Mouse (Mus musculus): Measurements from ENCODE around the gene AI597479. TPM values are rescaled to one million over a fixed set of nuclear protein-coding genes. Genes with fewer than 3 reads are reported as not detected.

Gene AI597479
- total RNA-seq, 1 experiment from 2014 or later = 11.9 TPM

DNA sequence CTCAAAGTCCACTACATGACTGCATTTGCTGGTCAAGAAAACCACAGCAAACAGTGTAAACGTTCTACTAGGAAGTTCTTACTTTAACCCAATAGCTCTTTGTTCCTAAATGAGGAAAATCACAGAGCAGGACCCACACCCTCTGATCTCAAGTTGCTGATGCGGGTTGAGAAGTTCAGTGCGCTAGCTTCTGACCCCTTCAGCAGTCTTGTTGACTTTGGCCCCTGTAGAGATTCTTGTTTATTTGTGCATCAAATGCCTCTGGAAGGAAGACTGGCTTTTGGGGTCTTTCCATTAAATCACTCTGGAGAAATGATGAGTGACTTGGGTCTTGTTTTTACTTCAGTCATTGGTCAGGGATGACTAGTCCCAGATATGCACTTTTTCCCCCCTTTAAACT, 51.7 kb downstream of the AI597479 start:
- ATAC-seq (replicated peaks; ENCODE audit: insufficient number of reproducible peaks, low FRiP score, low TSS enrichment, poor library complexity, severe bottlenecking) = no peak

DNA sequence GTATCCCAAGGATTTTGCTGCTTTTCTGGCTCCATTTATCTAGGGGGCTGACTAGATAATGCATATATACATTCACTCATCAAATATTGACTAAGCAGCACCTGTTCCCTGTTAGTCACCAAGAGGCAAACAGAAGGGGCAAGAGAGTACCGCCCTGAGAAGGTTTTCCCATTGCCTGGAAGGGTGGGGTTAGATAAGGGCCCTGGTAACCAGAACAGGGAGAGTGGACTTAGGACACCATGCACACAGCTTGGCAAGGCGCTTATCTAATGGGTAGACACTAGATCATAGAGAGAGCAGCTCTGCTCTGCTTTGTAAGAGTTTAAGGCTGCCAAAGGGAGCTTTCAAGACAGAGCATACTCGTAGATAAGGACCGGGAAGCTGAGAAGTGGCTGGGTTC, 54.1 kb downstream of the AI597479 start:
- no peak for ATAC-seq (replicated peaks; ENCODE audit: insufficient number of reproducible peaks, low FRiP score, low TSS enrichment, poor library complexity, severe bottlenecking)

DNA sequence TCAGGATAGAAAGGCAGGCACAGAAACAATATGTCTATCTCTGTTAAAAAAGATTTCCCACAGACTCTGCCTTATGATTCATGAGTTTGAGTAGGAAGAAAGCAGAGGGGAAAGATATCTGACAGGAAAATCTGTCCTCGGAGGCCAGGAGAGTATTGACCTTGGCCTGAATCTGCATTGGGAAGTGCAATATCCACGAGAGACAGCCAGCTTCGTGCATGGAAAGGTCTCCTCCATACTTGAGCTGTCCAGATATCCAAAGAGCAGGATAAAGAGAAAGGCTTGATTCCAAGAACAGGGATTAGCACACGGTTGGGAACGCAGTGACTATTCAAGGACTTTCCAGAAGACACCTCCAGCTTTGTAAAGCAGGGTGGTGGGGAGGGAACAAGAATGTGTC, 55.0 kb downstream of the AI597479 start:
- no peak for ATAC-seq (replicated peaks; ENCODE audit: insufficient number of reproducible peaks, low FRiP score, low TSS enrichment, poor library complexity, severe bottlenecking)

DNA sequence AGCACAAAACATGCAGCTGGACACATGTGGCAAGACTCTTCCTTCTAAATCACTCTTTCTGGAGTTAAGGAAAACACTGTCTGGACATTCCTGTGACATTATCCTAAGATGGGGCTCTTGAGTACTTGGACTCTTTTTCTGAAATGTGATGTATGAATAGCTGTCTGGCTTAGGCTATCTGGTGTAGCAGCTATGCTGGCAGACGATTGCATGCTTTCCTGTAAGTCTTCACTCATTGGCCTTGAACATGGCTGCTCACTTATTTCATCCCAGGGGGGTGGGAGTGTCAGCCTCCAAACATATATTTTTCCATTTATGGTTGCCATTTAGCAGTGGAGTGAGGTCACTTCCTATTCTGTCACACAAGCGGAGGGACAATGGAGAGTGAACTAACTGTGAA, 56.0 kb downstream of the AI597479 start:
- no peak for ATAC-seq (replicated peaks; ENCODE audit: insufficient number of reproducible peaks, low FRiP score, low TSS enrichment, poor library complexity, severe bottlenecking)

DNA sequence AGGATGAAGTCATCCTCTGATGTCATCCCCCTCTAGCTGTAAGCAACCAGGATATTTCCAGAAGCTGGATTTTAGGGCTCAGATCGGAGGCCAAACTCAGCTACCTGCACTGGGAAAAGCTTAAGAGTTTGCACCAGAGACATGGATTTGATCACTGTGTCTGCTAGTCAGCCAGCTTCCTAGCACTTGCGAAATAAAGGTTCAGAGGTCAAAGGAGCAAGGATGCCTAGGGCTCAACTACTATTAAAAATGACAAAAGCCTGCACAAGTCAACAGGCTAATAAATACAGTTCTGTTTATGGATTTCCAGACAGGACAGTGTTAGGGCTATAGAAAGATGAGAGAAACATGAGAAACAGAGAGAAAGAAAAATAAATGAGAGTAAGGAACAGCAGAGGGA, 59.4 kb downstream of the AI597479 start:
- ATAC-seq (replicated peaks; ENCODE audit: insufficient number of reproducible peaks, low FRiP score, low TSS enrichment, poor library complexity, severe bottlenecking) = no peak

DNA sequence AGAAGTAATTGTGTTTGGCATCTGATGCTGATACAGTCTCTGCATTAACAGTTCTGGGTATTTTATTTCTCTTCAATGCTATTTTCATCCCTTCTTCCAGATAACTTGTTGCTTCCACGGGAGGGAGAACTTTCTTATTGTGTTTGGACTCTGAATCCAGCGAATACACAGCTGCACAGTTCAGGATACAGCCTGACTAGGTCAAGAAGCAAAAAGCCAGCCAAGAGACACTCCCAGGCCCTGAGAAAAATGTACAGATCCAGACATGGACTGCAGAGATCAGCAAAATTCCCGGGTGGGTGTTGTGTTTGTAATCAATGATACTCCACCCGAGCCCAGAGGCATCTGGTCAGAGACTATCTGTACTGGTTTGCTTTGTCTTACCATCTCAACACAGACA, 60.9 kb downstream of the AI597479 start:
- ATAC-seq (replicated peaks; ENCODE audit: insufficient number of reproducible peaks, low FRiP score, low TSS enrichment, poor library complexity, severe bottlenecking) = no peak

DNA sequence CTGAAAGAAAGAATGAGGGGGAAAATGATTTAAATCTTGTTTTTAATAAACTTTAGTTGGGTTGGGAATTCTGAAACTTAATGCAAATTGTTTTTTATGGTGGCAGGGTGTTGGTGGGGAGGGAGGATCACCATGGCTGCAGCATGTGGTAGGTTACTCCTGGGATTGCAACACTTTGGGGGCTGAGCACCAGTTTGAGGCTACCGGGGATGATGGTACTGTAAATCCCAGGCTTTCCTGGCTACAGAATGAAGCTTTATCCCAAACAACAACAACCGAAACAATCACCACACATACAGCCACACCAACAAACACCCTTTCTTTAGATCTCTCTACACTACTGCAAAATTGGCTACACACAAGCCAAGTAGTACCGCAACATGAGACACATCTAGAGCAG, 63.9 kb downstream of the AI597479 start:
- no peak for ATAC-seq (replicated peaks; ENCODE audit: insufficient number of reproducible peaks, low FRiP score, low TSS enrichment, poor library complexity, severe bottlenecking)

DNA sequence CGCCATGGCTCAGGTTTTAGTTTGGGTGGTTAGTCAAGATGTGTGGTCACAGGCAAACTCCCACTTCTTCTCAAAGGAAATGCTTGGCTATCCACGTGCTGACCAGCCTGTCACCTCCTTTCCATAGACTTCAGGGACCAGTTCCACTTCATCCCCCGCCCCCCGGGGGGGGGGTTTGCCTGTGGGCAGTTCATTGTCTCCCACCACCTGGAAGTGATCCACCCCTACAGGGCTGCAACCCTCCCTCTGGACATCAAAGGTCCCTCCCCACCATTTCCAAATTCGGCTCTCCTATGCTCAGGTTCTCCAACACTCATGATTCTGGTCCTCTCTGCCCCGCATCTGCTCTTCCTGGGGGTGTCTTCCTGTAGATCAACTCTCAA, 64.6 kb downstream of the AI597479 start:
- no peak for ATAC-seq (replicated peaks; ENCODE audit: insufficient number of reproducible peaks, low FRiP score, low TSS enrichment, poor library complexity, severe bottlenecking)

DNA sequence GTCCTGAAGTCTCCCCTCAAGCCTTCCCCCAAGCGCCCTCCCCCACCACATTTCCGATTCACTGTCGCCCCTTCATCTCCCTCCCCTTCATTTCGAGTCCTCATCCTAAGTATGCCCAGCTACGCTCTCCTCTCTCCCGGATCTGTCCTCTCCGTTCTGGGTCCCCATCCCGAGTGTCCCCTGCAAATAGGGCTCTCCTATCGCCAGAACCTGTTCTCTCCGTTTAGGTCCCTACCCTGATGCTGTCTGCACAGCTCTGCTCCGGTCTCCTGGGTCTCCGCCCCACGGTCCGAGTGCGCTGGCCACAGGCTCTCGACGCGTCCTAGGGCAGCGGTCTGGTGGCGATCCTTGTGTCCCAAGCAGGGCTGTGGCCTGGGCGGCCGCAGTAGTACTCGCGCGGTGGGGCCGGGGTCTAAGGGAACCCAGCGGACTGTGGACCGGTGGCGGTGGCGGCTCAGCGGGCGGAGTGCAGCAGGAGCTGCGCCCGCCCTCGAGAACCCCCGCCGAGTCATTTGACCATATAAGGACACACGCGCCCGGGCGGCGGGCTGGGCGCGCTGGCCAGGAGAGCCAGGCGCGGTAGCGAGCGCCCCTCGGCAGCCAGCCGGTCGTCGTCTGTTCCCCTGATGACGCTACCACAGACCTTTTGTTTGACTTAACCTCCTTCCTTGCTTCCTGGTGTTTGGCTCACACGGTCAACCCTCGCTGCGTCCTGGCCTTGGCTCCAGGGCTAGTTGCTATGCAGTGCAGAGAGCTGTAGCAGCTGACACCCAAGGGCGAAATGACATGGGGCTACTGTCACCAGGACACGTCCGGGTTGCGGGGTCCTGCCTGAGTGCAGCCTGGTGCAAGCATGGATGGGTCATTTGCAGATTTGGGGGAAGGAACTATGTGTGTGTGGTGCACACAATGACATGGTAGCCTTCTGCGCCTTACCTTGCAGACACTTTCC, 65.2 kb downstream of the AI597479 start:
- ATAC-seq (replicated peaks; ENCODE audit: insufficient number of reproducible peaks, low FRiP score, low TSS enrichment, poor library complexity, severe bottlenecking) = peak; percentile 34; the same call in 1 of the 2 replicates

DNA sequence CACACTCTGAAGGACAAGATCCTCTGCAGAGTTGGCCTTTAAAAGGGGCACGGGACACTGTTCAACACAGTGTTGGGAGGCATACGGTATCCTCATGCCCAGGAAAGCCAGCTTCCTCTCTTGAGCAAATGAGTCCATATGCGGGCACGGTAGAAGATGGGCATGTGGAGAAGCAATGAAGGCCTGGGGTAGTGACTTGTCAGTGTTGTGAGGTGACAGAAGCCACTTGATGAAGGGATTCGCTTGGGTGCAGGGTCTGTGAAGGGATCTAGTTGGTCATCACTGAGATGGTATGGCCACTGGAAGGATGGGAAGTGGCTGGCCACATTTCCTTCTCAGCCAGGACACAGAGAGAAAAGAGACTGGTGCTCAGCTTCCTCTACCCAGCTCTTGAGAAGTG, 66.1 kb downstream of the AI597479 start:
- no peak for ATAC-seq (replicated peaks; ENCODE audit: insufficient number of reproducible peaks, low FRiP score, low TSS enrichment, poor library complexity, severe bottlenecking)

Other genes starting within 250 kb of the AI597479 start
- gene Mrps9, start 247.5 kb upstream of the AI597479 start, total RNA-seq (2017) = 46.3 to 66.8 TPM (median 50.0 TPM) in 3 replicates
- gene Gpr45, start 145.8 kb upstream of the AI597479 start, total RNA-seq (2017) = not detected in 3 replicates
- 15.7 to 28.4 TPM (median 25.9 TPM) in 3 replicates for gene Tgfbrap1, start 73 bp upstream of the AI597479 start, total RNA-seq (2017)
- 8.1 to 18.7 TPM (median 13.8 TPM) in 3 replicates for gene Fhl2, start 98.3 kb downstream of the AI597479 start, total RNA-seq (2017)